Mouse (Mus musculus) brain, embryonic 14.5 days (tissue): ENCODE data around the gene Bmf.

ENCODE experiments used
- CTCF ChIP-seq: fragments of 200-500 bp; IDR thresholded peaks from 2 replicates; pipeline ENCODE4 v1.5.1; 2012; ENCODE audit warnings: inconsistent platforms, mild to moderate bottlenecking, moderate library complexity, borderline replicate concordance; ENCODE audit not compliant: insufficient read depth, insufficient read length; ENCODE audit errors: extremely low read depth
- POLR2A ChIP-seq: fragments of 200-500 bp; IDR thresholded peaks from 2 replicates; pipeline ENCODE4 v1.6.1; 2012; ENCODE audit warnings: mild to moderate bottlenecking, inconsistent platforms, borderline replicate concordance; ENCODE audit not compliant: poor library complexity, insufficient read depth, insufficient read length, severe bottlenecking; ENCODE audit errors: extremely low read depth

DNA sequence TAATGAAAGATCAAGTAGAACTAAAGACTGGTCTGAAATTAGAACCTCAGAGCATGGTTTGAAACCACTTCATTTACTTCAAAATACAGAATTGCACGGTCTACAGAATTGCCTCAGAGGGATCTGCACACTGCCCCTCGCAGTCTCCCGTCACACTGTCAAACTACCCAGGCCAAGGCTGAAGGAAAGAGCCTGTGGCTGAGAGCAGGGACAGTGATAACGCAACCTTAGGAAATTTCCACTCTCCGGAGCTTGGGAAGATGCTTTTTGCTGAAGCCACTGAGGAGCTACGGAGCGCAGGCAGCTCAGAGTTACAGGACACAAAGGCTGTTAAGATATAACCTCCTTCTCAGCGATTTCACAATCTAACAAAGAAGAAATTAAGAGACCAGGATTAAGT lies 10.4 kb downstream of the Bmf start:
- TF ChIP-seq CTCF (no peak), POLR2A (no peak)
